Mouse (Mus musculus): ENCODE data around the gene Golt1b.

GRCm38 (mm10) chr6:142387755-142388271 is 792 bp downstream of the Golt1b start:
- no peak for TF ChIP-seq CTCF (IDR thresholded peaks at IDR 0.05; ENCODE audit: extremely low read depth, insufficient read length, insufficient replicate concordance, low read depth, low read length)
- TF ChIP-seq POLR2A (IDR thresholded peaks at IDR 0.05; ENCODE audit: low read depth, low read length) = no peak

All from small intestine, adult 2 months (tissue).